Mouse (Mus musculus): ENCODE measurements around the gene Cldn24. TPM values are rescaled to one million over a fixed set of nuclear protein-coding genes. Genes with fewer than 3 reads are reported as not detected.
"Not testable (repeated sequence)": the region's sequence is repeated elsewhere in the genome, so short reads cannot be mapped to it uniquely, and the experiment has no call there.

Gene Cldn24
- polyA plus RNA-seq, 1 experiment, result not detected

GRCm38 (mm10) chr8:47820914-47821772 lies 800 bp upstream of the Cldn24 start:
- H3K36me3 ChIP-seq (ENCODE audit: control insufficient read depth, insufficient read depth), result no peaks in the 10 kb centered on the region
- H3K4me3 ChIP-seq, result no peak overlapping the region
- TF ChIP-seq TCF12 (IDR thresholded peaks at IDR 0.05; ENCODE audit: insufficient read depth, poor library complexity, severe bottlenecking) (no peak), E2F4 (IDR thresholded peaks at IDR 0.05; ENCODE audit: insufficient read depth) (no peak), MYOD1 (IDR thresholded peaks at IDR 0.05; ENCODE audit: control insufficient read depth in 1 of 3, insufficient read length in 2 of 3, low read depth in 2 of 3) (no peak)
- no peak overlapping the region for H3ac ChIP-seq (ENCODE audit: control insufficient read depth, insufficient read length)
- H3K27me3 ChIP-seq (ENCODE audit: control insufficient read depth, insufficient read depth, insufficient read length), result no peaks in the 10 kb centered on the region
- no peak overlapping the region for H3K4me2 ChIP-seq (ENCODE audit: low read depth)
- H3K79me2 ChIP-seq (ENCODE audit: control insufficient read depth, insufficient read depth), result no peaks in the 10 kb centered on the region

GRCm38 (mm10) chr8:47822541-47822940 lies 598 bp downstream of the Cldn24 start:
- H3ac ChIP-seq (ENCODE audit: control insufficient read depth, insufficient read length); H3K4me2 ChIP-seq (ENCODE audit: low read depth); H3K4me3 ChIP-seq; H3K79me2 ChIP-seq (ENCODE audit: control insufficient read depth, insufficient read depth); H3K36me3 ChIP-seq (ENCODE audit: control insufficient read depth, insufficient read depth); H3K27me3 ChIP-seq (ENCODE audit: control insufficient read depth, insufficient read depth, insufficient read length): not testable (repeated sequence)

- Histone ChIP-seq H3K4me2 (ENCODE audit: low read depth) (no peak overlapping the region), H3K79me2 (ENCODE audit: control insufficient read depth, insufficient read depth) (no peaks in the 10 kb centered on the region), H3ac (ENCODE audit: control insufficient read depth, insufficient read length) (no peak overlapping the region), H3K36me3 (ENCODE audit: control insufficient read depth, insufficient read depth) (peaks cover under 1% of the 10 kb centered on the region), H3K4me3 (no peak overlapping the region), H3K27me3 (ENCODE audit: control insufficient read depth, insufficient read depth, insufficient read length) (no peaks in the 10 kb centered on the region)
- no peak for TF ChIP-seq USF1 (IDR thresholded peaks at IDR 0.05; ENCODE audit: low read depth)
Measured at GRCm38 (mm10) chr8:47823777-47824176, 1.8 kb downstream of the Cldn24 start.

GRCm38 (mm10) chr8:47824182-47824581 lies 2.2 kb downstream of the Cldn24 start, which contains the start of gene Cldn22:
Gene Cldn22 (plus strand): TSS chr8:47824482.
- Histone ChIP-seq H3K27me3 (ENCODE audit: control insufficient read depth, insufficient read depth, insufficient read length) (no peaks in the 10 kb centered on the region), H3K79me2 (ENCODE audit: control insufficient read depth, insufficient read depth) (no peaks in the 10 kb centered on the region), H3K4me2 (ENCODE audit: low read depth) (no peak within 1 kb of the TSS), H3K4me3 (no peak within 1 kb of the TSS), H3ac (ENCODE audit: control insufficient read depth, insufficient read length) (no peak within 1 kb of the TSS), H3K36me3 (ENCODE audit: control insufficient read depth, insufficient read depth) (peaks cover 4% of the 10 kb centered on the region)
- TF ChIP-seq SRF (IDR thresholded peaks at IDR 0.05; ENCODE audit: control insufficient read depth, insufficient read length, low read depth) (no peak), TCF12 (IDR thresholded peaks at IDR 0.05; ENCODE audit: insufficient read depth, poor library complexity, severe bottlenecking) (no peak), POLR2A (IDR thresholded peaks at IDR 0.05; ENCODE audit: insufficient read length, low read depth) (no peak), MYOD1 (IDR thresholded peaks at IDR 0.05; ENCODE audit: control insufficient read depth in 1 of 3, insufficient read length in 2 of 3, low read depth in 2 of 3) (no peak), E2F4 (IDR thresholded peaks at IDR 0.05; ENCODE audit: insufficient read depth) (no peak), MYOG (IDR thresholded peaks at IDR 0.05; ENCODE audit: control insufficient read depth in 1 of 3, insufficient read depth in 1 of 3, insufficient read length in 2 of 3, low read depth in 2 of 3) (no peak), MAX (IDR thresholded peaks at IDR 0.05; ENCODE audit: low read depth) (no peak), REST (IDR thresholded peaks at IDR 0.05; ENCODE audit: insufficient read depth, insufficient read length) (no peak), TCF3 (IDR thresholded peaks at IDR 0.05; ENCODE audit: insufficient read length, low read depth) (no peak), POLR2AphosphoS2 (IDR thresholded peaks at IDR 0.05; ENCODE audit: insufficient read length, low read depth) (no peak), CEBPB (IDR thresholded peaks at IDR 0.05; ENCODE audit: insufficient read depth, poor library complexity, severe bottlenecking) (no peak), USF1 (IDR thresholded peaks at IDR 0.05; ENCODE audit: low read depth) (no peak)

- peaks cover 16% of the 10 kb centered on the region for H3K36me3 ChIP-seq (ENCODE audit: control insufficient read depth, insufficient read depth)
- no peak overlapping the region for H3ac ChIP-seq (ENCODE audit: control insufficient read depth, insufficient read length)
- no peak overlapping the region for H3K4me3 ChIP-seq
- no peaks in the 10 kb centered on the region for H3K79me2 ChIP-seq (ENCODE audit: control insufficient read depth, insufficient read depth)
- H3K27me3 ChIP-seq (ENCODE audit: control insufficient read depth, insufficient read depth, insufficient read length), result no peaks in the 10 kb centered on the region
- H3K4me2 ChIP-seq (ENCODE audit: low read depth), result no peak overlapping the region
- TF ChIP-seq E2F4 (IDR thresholded peaks at IDR 0.05; ENCODE audit: insufficient read depth) (no peak), POLR2AphosphoS2 (IDR thresholded peaks at IDR 0.05; ENCODE audit: insufficient read length, low read depth) (no peak), TCF3 (IDR thresholded peaks at IDR 0.05; ENCODE audit: insufficient read length, low read depth) (no peak), USF1 (IDR thresholded peaks at IDR 0.05; ENCODE audit: low read depth) (no peak), REST (IDR thresholded peaks at IDR 0.05; ENCODE audit: insufficient read depth, insufficient read length) (no peak), CEBPB (IDR thresholded peaks at IDR 0.05; ENCODE audit: insufficient read depth, poor library complexity, severe bottlenecking) (no peak), MAX (IDR thresholded peaks at IDR 0.05; ENCODE audit: low read depth) (no peak), SRF (IDR thresholded peaks at IDR 0.05; ENCODE audit: control insufficient read depth, insufficient read length, low read depth) (no peak), MYOD1 (IDR thresholded peaks at IDR 0.05; ENCODE audit: control insufficient read depth in 1 of 3, insufficient read length in 2 of 3, low read depth in 2 of 3) (no peak), MYOG (IDR thresholded peaks at IDR 0.05; ENCODE audit: control insufficient read depth in 1 of 3, insufficient read depth in 1 of 3, insufficient read length in 2 of 3, low read depth in 2 of 3) (no peak), TCF12 (IDR thresholded peaks at IDR 0.05; ENCODE audit: insufficient read depth, poor library complexity, severe bottlenecking) (no peak), POLR2A (IDR thresholded peaks at IDR 0.05; ENCODE audit: insufficient read length, low read depth) (no peak)
Measured at GRCm38 (mm10) chr8:47825596-47825995, 3.7 kb downstream of the Cldn24 start.

Data from myocyte (in vitro differentiated cells).